Comparison of ENCODE assay signal across 11 mouse cellular contexts in the genomic region with DNA sequence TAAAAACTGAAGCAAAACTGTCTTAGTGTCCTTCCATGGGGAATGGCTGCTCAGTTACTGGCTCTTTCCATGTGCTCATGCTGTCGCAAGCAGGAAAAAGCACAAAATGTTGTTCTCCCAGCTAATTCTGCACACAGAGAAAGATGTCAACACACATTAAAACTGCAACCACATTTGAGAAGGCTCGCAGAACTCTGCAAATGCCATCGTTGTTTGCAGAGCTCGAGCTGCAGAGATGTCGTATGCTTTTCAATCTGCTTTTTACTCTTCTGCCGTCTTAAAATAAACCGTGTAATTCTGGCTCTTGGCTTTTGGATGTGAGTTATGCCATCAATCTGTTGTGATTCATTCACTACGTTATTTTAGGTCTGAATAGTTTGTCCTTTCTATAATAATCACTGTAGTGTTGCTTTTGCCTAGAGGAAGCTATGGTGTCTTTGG.
A peak's percentile ranks its signal among the peaks of the same experiment; 100 is the strongest.
DNase-seq lines count a peak whose midpoint lies in the region; ATAC-seq lines count a peak whose summit lies in the region.
"Had no signal": no experiment of that assay in that cellular context is flagged by ENCODE, and none has a peak within 500 bp of the region (broad histone marks: within the 10 kb centered on the region; RNA-seq: fewer than 3 reads in every experiment).

No protein-coding gene starts in this region.

- no peaks in the 10 kb centered on the region for H3K36me3 ChIP-seq in neural tube, embryonic 13.5 days
- no peaks in the 10 kb centered on the region for H3K36me3 ChIP-seq in midbrain, embryonic 13.5 days
- H3K36me3 ChIP-seq in kidney, embryonic 16.5 days (ENCODE audit: insufficient read depth, low read length): no peaks in the 10 kb centered on the region
- no peaks in the 10 kb centered on the region for H3K36me3 ChIP-seq in liver, embryonic 11.5 days (ENCODE audit: control insufficient read depth, insufficient read depth, low read length)
- H3K36me3 ChIP-seq: limb, embryonic 12.5 days had no signal

- WGBS in neural tube, embryonic 13.5 days: 38% methylated on average over 8 of the region's 8 CpGs
- WGBS in midbrain, embryonic 13.5 days: 38% methylated on average over 8 of the region's 8 CpGs
- 77% methylated on average over 8 of the region's 8 CpGs for WGBS in kidney, embryonic 16.5 days
- 78% methylated on average over 8 of the region's 8 CpGs for WGBS in liver, embryonic 11.5 days

- no peaks in the 10 kb centered on the region for H3K9me3 ChIP-seq in neural tube, embryonic 13.5 days
- H3K9me3 ChIP-seq in midbrain, embryonic 13.5 days: 0 out of 2 replicates have a peak, but pooled peaks cover 2% of the 10 kb centered on the region
- H3K9me3 ChIP-seq in kidney, embryonic 16.5 days (ENCODE audit: low read length): no peaks in the 10 kb centered on the region
- no peaks in the 10 kb centered on the region for H3K9me3 ChIP-seq in liver, embryonic 11.5 days (ENCODE audit: control insufficient read depth, low read length)
- H3K9me3 ChIP-seq: limb, embryonic 12.5 days had no signal

- no peak overlapping the region for H3K4me3 ChIP-seq in neural tube, embryonic 13.5 days
- H3K4me3 ChIP-seq in midbrain, embryonic 13.5 days (replicated peaks): no peak overlapping the region
- H3K4me3 ChIP-seq in kidney, embryonic 16.5 days (ENCODE audit: low read length): no peak overlapping the region
- no peak overlapping the region for H3K4me3 ChIP-seq in liver, embryonic 11.5 days (ENCODE audit: low read depth, low read length)
- H3K4me3 ChIP-seq: limb, embryonic 12.5 days had no signal

- H3K4me1 ChIP-seq in neural tube, embryonic 13.5 days (replicated peaks): peaks cover 37% of the 10 kb centered on the region
- H3K4me1 ChIP-seq in midbrain, embryonic 13.5 days (replicated peaks): peaks cover 40% of the 10 kb centered on the region
- no peaks in the 10 kb centered on the region for H3K4me1 ChIP-seq in kidney, embryonic 16.5 days (ENCODE audit: insufficient read depth, low read length)
- H3K4me1 ChIP-seq in liver, embryonic 11.5 days (replicated peaks; ENCODE audit: control insufficient read depth, insufficient read depth, low read length): no peaks in the 10 kb centered on the region
- H3K4me1 ChIP-seq: limb, embryonic 12.5 days had no signal

- H3K27ac ChIP-seq in neural tube, embryonic 13.5 days (replicated peaks): peak overlapping the region; percentile 62
- H3K27ac ChIP-seq in midbrain, embryonic 13.5 days: peak overlapping the region; percentile 70
- H3K27ac ChIP-seq in kidney, embryonic 16.5 days (ENCODE audit: low read length): no peak overlapping the region
- no peak overlapping the region for H3K27ac ChIP-seq in liver, embryonic 11.5 days (ENCODE audit: low read depth, low read length)
- H3K27ac ChIP-seq: limb, embryonic 12.5 days had no signal

- no peak for ATAC-seq in neural tube, embryonic 13.5 days (ENCODE audit: low read depth)
- no peak for ATAC-seq in midbrain, embryonic 13.5 days
- ATAC-seq in kidney, embryonic 16.5 days (ENCODE audit: low FRiP score, low TSS enrichment): no peak
- ATAC-seq in liver, embryonic 11.5 days (replicated peaks; ENCODE audit: low FRiP score): no peak

- DNase-seq in neural tube, embryonic 10.5 days (ENCODE audit: extremely low spot score, low spot score): no peak
- DNase-seq in layer of hippocampus, adult 18-20 months (ENCODE audit: low spot score in 2 of 2): peak; percentile 66 to 89
- DNase-seq in adipocyte (ENCODE audit: low spot score): no peak
- no peak for DNase-seq in liver, embryonic 11.5 days (ENCODE audit: low spot score)
- DNase-seq in lung, postnatal 25 days (ENCODE audit: low spot score): no peak
- DNase-seq: cerebellum, postnatal 10 days; heart, postnatal 4 days had no signal

- H3K9ac ChIP-seq in neural tube, embryonic 13.5 days: peak overlapping the region; percentile 18; the same call in 1 of the 2 replicates
- 0 out of 2 replicates have a peak overlapping the region, but pooled peaks have one; percentile 8 for H3K9ac ChIP-seq in midbrain, embryonic 13.5 days (replicated peaks)
- H3K9ac ChIP-seq in kidney, embryonic 16.5 days (replicated peaks; ENCODE audit: low read length): no peak overlapping the region
- H3K9ac ChIP-seq in liver, embryonic 11.5 days (ENCODE audit: low read depth, low read length): no peak overlapping the region
- H3K9ac ChIP-seq: limb, embryonic 12.5 days had no signal

- H3K27me3 ChIP-seq in neural tube, embryonic 13.5 days: no peaks in the 10 kb centered on the region
- peaks cover 14% of the 10 kb centered on the region for H3K27me3 ChIP-seq in midbrain, embryonic 13.5 days
- no peaks in the 10 kb centered on the region for H3K27me3 ChIP-seq in kidney, embryonic 16.5 days (ENCODE audit: insufficient read depth, low read length)
- H3K27me3 ChIP-seq in liver, embryonic 11.5 days (replicated peaks; ENCODE audit: control insufficient read depth, insufficient read depth, low read length): no peaks in the 10 kb centered on the region
- H3K27me3 ChIP-seq: limb, embryonic 12.5 days had no signal

- H3K4me2 ChIP-seq in neural tube, embryonic 13.5 days: no peak overlapping the region
- 0 out of 2 replicates have a peak overlapping the region, but pooled peaks have one; percentile 8 for H3K4me2 ChIP-seq in midbrain, embryonic 13.5 days (replicated peaks)
- H3K4me2 ChIP-seq in kidney, embryonic 16.5 days (replicated peaks; ENCODE audit: low read depth, low read length): no peak overlapping the region
- no peak overlapping the region for H3K4me2 ChIP-seq in liver, embryonic 11.5 days
- H3K4me2 ChIP-seq: limb, embryonic 12.5 days had no signal

Comparison
In these comparisons a context has a peak if more than half of its experiments do, and no peak if none do; other contexts are left out.
1. H3K27ac ChIP-seq: peak in neural tube, embryonic 13.5 days (single experiment) and midbrain, embryonic 13.5 days (single experiment); none in kidney, embryonic 16.5 days (single experiment) and liver, embryonic 11.5 days (single experiment).
2. H3K9ac ChIP-seq: peak in neural tube, embryonic 13.5 days (single experiment) and midbrain, embryonic 13.5 days (single experiment); none in kidney, embryonic 16.5 days (single experiment) and liver, embryonic 11.5 days (single experiment).
3. DNase-seq: peak in layer of hippocampus, adult 18-20 months (2 of 2); none in neural tube, embryonic 10.5 days (single experiment), adipocyte (single experiment), liver, embryonic 11.5 days (single experiment) and lung, postnatal 25 days (single experiment).